Mouse (Mus musculus) forebrain, postnatal 0 days (tissue): Measurements from ENCODE around the gene Alox12. TPM values are rescaled to one million over a fixed set of nuclear protein-coding genes. Genes with fewer than 3 reads are reported as not detected.

Experiments
- ATAC-seq: fragments of 200-750 bp; cut with Nextera tagmentation; 2 replicates; pipeline ENCODE4 v1.8.0; 2017; ENCODE audit warnings: mild to moderate bottlenecking, moderate library complexity
- DNase-seq: peaks from one replicate; pipeline ENCODE4 v3.0.0-alpha.2; 2015
- H3K27ac ChIP-seq: fragments of 300-500 bp; sonication (generic); 2 replicates; pipeline ENCODE4 v1.5.1; 2014; ENCODE audit warnings: low read depth, mild to moderate bottlenecking, antibody characterized with exemption, low read length, moderate library complexity, mixed read lengths
- H3K27me3 ChIP-seq: fragments of 300-500 bp; sonication (generic); 2 replicates; pipeline ENCODE4 v1.6.1; 2014; ENCODE audit warnings: mild to moderate bottlenecking, low read length, mixed read lengths; ENCODE audit not compliant: insufficient read depth
- H3K36me3 ChIP-seq: fragments of 300-500 bp; sonication (generic); 2 replicates; pipeline ENCODE4 v1.6.1; 2014; ENCODE audit warnings: mild to moderate bottlenecking, moderate library complexity; ENCODE audit not compliant: insufficient read depth
- H3K4me1 ChIP-seq: fragments of 300-500 bp; sonication (generic); 2 replicates; pipeline ENCODE4 v1.6.1; 2014; ENCODE audit warnings: antibody characterized with exemption; ENCODE audit not compliant: insufficient read depth
- H3K4me2 ChIP-seq: fragments of 300-500 bp; sonication (generic); 2 replicates; pipeline ENCODE4 v1.6.1; 2014; ENCODE audit warnings: low read depth, mild to moderate bottlenecking, moderate library complexity
- H3K4me3 ChIP-seq: fragments of 300-500 bp; sonication (generic); 2 replicates; pipeline ENCODE4 v1.5.1; 2014; ENCODE audit warnings: low read depth, low read length, mixed read lengths
- H3K9ac ChIP-seq: fragments of 300-500 bp; sonication (generic); 2 replicates; pipeline ENCODE4 v1.6.1; 2014; ENCODE audit warnings: mild to moderate bottlenecking
- H3K9me3 ChIP-seq: fragments of 300-500 bp; sonication (generic); 2 replicates; pipeline ENCODE4 v1.6.1; 2016; ENCODE audit warnings: low read length
- CTCF ChIP-seq: sonication (generic); IDR thresholded peaks from 2 replicates; pipeline ENCODE4 v1.5.1; 2016; ENCODE audit warnings: antibody characterized with exemption, control low read depth, low read depth
- WGBS: fragments of 180-500 bp; shearing (Covaris S2); extraction: QIAGEN DNeasy Blood & Tissue Kit; methylation state at CpG from one replicate; pipeline ENCODE4 v1.1.7; 2014; 5-methylcytosine and 5-hydroxymethylcytosine counted together
- polyA plus RNA-seq: library from polyadenylated mRNA; unstranded; fragments of >200 nt; fragmentation: Nextera tagmentation; extraction: Ambion mirVana; gene quantifications from 2 replicates; pipeline ENCODE4 v1.2.1, GENCODE M21; 2015
- total RNA-seq: library from RNA; depleted of rRNA; stranded (reverse); fragments of >200 nt; gene quantifications from 2 replicates; pipeline ENCODE4 v1.2.3, GENCODE M21; 2014

The Alox12 gene
- total and polyA plus RNA-seq, 2 experiments from 2014 or later, result 0.10 to 0.46 TPM

DNA sequence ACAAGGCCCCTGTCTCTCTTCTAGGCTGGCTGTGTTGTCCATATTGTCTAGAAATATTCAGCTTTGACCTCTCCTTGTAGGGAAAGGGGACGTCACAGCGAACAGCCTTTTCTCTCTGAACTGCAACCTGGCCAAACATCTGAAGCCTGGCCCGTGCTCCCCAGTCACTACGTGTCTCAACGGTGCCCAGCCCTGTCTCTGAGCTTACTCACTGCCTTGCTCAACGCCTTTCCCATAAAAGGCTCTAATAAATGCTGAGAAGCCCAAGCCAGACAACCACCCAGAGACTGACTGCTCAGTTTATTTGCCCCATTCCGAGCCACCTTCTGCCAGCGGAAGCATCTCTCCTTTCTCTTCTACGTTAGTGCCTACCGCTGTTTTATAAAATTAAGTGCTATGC is 32.9 kb upstream of the Alox12 start:
- ATAC-seq (no peak), DNase-seq (no peak)
- Histone ChIP-seq H3K36me3 (no peaks in the 10 kb centered on the region), H3K27ac (no peak overlapping the region), H3K9me3 (no peaks in the 10 kb centered on the region), H3K4me2 (no peak overlapping the region), H3K4me1 (no peaks in the 10 kb centered on the region), H3K4me3 (no peak overlapping the region), H3K9ac (no peak overlapping the region), H3K27me3 (no peaks in the 10 kb centered on the region)
- WGBS, result 88% methylated on average over 10 of the region's 10 CpGs
- TF ChIP-seq CTCF, result no peak

DNA sequence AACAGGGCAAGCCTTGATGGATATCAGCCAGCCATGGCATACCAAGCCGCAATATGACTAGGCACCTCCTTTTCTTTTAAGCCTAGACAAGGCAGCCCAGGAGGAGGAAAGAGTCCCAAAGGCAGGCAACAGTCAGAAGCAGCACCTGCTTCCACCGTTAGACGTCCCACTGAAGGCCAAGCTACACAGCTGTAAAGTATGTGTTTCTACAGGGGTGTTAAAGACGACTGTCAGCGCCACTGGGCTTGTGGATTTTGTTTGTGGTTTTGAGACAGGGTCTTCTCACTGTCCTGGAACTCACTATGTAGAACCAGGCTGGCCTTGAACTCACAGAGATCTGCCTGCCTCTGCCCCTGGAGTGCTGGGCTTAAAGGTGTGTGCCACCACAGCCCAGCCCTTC is 30.5 kb upstream of the Alox12 start:
- TF ChIP-seq CTCF, result no peak
- no peak overlapping the region for H3K4me3 ChIP-seq
- no peak overlapping the region for H3K4me2 ChIP-seq
- no peak for ATAC-seq
- H3K36me3 ChIP-seq, result no peaks in the 10 kb centered on the region
- WGBS, result 82% methylated on average over 5 of the region's 5 CpGs
- no peak for DNase-seq
- H3K27me3 ChIP-seq, result no peaks in the 10 kb centered on the region
- H3K4me1 ChIP-seq, result no peaks in the 10 kb centered on the region
- no peak overlapping the region for H3K27ac ChIP-seq
- no peak overlapping the region for H3K9ac ChIP-seq
- no peaks in the 10 kb centered on the region for H3K9me3 ChIP-seq

GRCm38 (mm10) chr11:70284757-70285156 is 29.6 kb upstream of the Alox12 start:
- WGBS, result 80% methylated on average over 3 of the region's 3 CpGs
- no peaks in the 10 kb centered on the region for H3K36me3 ChIP-seq
- no peaks in the 10 kb centered on the region for H3K9me3 ChIP-seq
- ATAC-seq (no peak), DNase-seq (no peak)
- no peaks in the 10 kb centered on the region for H3K4me1 ChIP-seq
- H3K4me3 ChIP-seq, result no peak overlapping the region
- no peak for TF ChIP-seq CTCF
- H3K27ac ChIP-seq, result no peak overlapping the region
- H3K27me3 ChIP-seq, result no peaks in the 10 kb centered on the region
- no peak overlapping the region for H3K4me2 ChIP-seq
- H3K9ac ChIP-seq, result no peak overlapping the region

DNA sequence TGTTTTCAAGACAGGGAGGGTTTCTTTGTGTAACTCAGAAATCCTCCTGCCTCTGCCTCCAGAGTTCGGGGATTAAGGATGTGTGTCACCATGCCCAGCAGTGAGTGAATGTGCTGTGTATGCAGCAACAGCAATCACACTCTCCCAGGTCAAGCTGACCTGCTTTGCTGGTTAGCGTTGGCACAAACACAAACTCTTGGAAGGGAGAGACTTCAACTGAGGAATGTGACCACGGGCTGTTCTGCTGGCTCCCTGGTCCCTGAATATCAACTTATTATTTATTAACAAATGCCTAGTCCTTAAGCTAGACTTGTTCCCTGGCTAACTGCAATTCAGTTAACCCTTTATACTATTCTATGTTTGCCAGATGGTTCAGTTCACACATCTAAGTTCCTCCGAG is 28.5 kb upstream of the Alox12 start:
- Histone ChIP-seq H3K27me3 (no peaks in the 10 kb centered on the region), H3K27ac (no peak overlapping the region), H3K9me3 (no peaks in the 10 kb centered on the region), H3K36me3 (no peaks in the 10 kb centered on the region), H3K9ac (no peak overlapping the region), H3K4me2 (no peak overlapping the region), H3K4me3 (no peak overlapping the region), H3K4me1 (no peaks in the 10 kb centered on the region)
- WGBS, result 85% methylated on average over 4 of the region's 4 CpGs
- DNase-seq (no peak), ATAC-seq (no peak)
- no peak for TF ChIP-seq CTCF

DNA sequence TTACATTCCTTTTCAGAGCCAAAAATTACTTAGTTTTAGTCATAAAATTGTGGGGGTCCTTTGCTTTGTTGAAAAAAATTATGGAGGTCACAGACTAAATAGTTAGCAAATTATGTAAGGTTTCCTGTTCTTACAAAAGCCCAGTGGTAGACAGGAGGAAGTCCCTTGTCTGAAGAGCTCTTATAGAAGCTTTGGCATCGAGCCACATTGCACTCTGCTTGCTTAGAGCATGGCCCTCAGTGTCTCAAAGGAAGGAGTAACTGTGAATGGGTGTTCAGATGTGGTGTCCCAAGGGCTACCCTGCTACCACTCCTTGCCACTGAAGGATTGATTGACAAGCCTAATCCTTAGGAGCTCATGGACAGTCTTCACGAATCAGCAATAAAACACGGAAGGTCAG is 25.3 kb upstream of the Alox12 start:
- H3K36me3 ChIP-seq, result no peaks in the 10 kb centered on the region
- 58% methylated on average over 3 of the region's 3 CpGs for WGBS
- TF ChIP-seq CTCF, result no peak
- H3K9me3 ChIP-seq, result no peaks in the 10 kb centered on the region
- no peak for ATAC-seq
- no peak overlapping the region for H3K27ac ChIP-seq
- DNase-seq, result no peak
- H3K4me3 ChIP-seq, result no peak overlapping the region
- H3K27me3 ChIP-seq, result no peaks in the 10 kb centered on the region
- H3K4me2 ChIP-seq, result no peak overlapping the region
- H3K9ac ChIP-seq, result no peak overlapping the region
- H3K4me1 ChIP-seq, result no peaks in the 10 kb centered on the region

- ATAC-seq, result no peak
- Histone ChIP-seq H3K27ac (no peak overlapping the region), H3K36me3 (no peaks in the 10 kb centered on the region), H3K9ac (no peak overlapping the region), H3K4me2 (no peak overlapping the region), H3K4me1 (no peaks in the 10 kb centered on the region), H3K9me3 (no peaks in the 10 kb centered on the region), H3K4me3 (no peak overlapping the region), H3K27me3 (no peaks in the 10 kb centered on the region)
- TF ChIP-seq CTCF, result no peak
- 79% methylated on average over 3 of the region's 3 CpGs for WGBS
- DNase-seq, result no peak
Observed at GRCm38 (mm10) chr11:70278961-70279360, 23.8 kb upstream of the Alox12 start.

GRCm38 (mm10) chr11:70271641-70272040 is 16.5 kb upstream of the Alox12 start:
- no peaks in the 10 kb centered on the region for H3K36me3 ChIP-seq
- ATAC-seq (no peak), DNase-seq (no peak)
- H3K27me3 ChIP-seq, result no peaks in the 10 kb centered on the region
- no peaks in the 10 kb centered on the region for H3K9me3 ChIP-seq
- no peak overlapping the region for H3K9ac ChIP-seq
- no peak overlapping the region for H3K4me2 ChIP-seq
- WGBS, result 83% methylated on average over 7 of the region's 7 CpGs
- no peak for TF ChIP-seq CTCF
- no peak overlapping the region for H3K27ac ChIP-seq
- no peaks in the 10 kb centered on the region for H3K4me1 ChIP-seq
- H3K4me3 ChIP-seq, result no peak overlapping the region

DNA sequence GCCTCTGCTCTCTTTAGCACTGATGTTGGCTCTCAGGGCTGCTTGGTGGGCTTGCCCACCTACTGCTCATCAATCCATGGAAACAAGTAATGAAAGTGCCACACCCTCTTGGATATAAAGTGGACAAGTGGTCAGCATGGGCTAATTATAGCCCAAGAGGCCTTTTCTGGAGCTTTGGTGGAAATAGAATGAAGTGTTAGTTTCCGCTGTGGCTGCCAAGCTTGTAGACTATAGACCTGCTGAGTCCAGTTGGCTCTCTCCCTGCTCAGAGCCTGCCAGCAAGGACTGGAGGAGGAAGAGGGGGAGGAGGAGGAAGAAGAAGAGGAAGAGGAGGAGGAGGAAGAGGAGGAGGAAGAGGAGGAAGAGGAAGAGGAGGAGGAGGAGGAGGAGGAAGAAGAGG is 11.3 kb upstream of the Alox12 start:
- no peak overlapping the region for H3K4me3 ChIP-seq
- WGBS, result 59% methylated on average over 1 of the region's 1 CpGs

More for the DNA sequence above, 11.3 kb upstream of the Alox12 start:
- H3K9ac ChIP-seq, result no peak overlapping the region
- no peak overlapping the region for H3K27ac ChIP-seq
- ATAC-seq, result no peak
- DNase-seq, result no peak
- H3K4me2 ChIP-seq, result no peak overlapping the region
- no peaks in the 10 kb centered on the region for H3K9me3 ChIP-seq
- no peaks in the 10 kb centered on the region for H3K27me3 ChIP-seq
- no peaks in the 10 kb centered on the region for H3K36me3 ChIP-seq
- no peaks in the 10 kb centered on the region for H3K4me1 ChIP-seq
- no peak for TF ChIP-seq CTCF
